Mouse (Mus musculus): ENCODE data around the gene F5. TPM values are rescaled to one million over a fixed set of nuclear protein-coding genes. Genes with fewer than 3 reads are reported as not detected.

Gene F5
- total RNA-seq, 2 experiments from 2014 or later: 1.7 to 2.4 TPM

Other genes starting within 250 kb of the F5 start
- 1 to 10 TPM; 6.8 to 9.2 TPM for gene Scyl3, start 222.7 kb upstream of the F5 start, total RNA-seq (2021)
- 1 to 10 TPM; 1.1 to 2.7 TPM for gene BC055324, start 157.0 kb upstream of the F5 start, total RNA-seq (2021)
- 1 to 10 TPM; 2.9 to 3.5 TPM for gene Mettl18, start 156.9 kb upstream of the F5 start, total RNA-seq (2021)
- 1 to 10 TPM in 1 of 2 experiments, under 1 TPM in 1; 0.98 to 1.0 TPM for gene Sele, start 103.6 kb upstream of the F5 start, total RNA-seq (2021)
- gene Sell, start 89.9 kb upstream of the F5 start, total RNA-seq (2021): 1 to 10 TPM; 1.1 to 2.6 TPM
- gene Selp, start 36.6 kb upstream of the F5 start, total RNA-seq (2021): 1 to 10 TPM; 1.5 to 1.9 TPM
- gene Slc19a2, start 97.2 kb downstream of the F5 start, total RNA-seq (2021): 1 to 10 TPM; 6.5 to 7.2 TPM
- 1 to 10 TPM; 5.9 to 7.4 TPM for gene Ccdc181, start 123.7 kb downstream of the F5 start, total RNA-seq (2021)
- gene Nme7, start 152.3 kb downstream of the F5 start, total RNA-seq (2021): 1 to 10 TPM; 4.0 to 4.8 TPM
- gene Blzf1, start 155.7 kb downstream of the F5 start, total RNA-seq (2021): 10 to 100 TPM; 23.0 to 27.3 TPM

Data from heart, postnatal 14 days (tissue).